8 mouse cellular contexts compared by ENCODE assay signal in the genomic region with DNA sequence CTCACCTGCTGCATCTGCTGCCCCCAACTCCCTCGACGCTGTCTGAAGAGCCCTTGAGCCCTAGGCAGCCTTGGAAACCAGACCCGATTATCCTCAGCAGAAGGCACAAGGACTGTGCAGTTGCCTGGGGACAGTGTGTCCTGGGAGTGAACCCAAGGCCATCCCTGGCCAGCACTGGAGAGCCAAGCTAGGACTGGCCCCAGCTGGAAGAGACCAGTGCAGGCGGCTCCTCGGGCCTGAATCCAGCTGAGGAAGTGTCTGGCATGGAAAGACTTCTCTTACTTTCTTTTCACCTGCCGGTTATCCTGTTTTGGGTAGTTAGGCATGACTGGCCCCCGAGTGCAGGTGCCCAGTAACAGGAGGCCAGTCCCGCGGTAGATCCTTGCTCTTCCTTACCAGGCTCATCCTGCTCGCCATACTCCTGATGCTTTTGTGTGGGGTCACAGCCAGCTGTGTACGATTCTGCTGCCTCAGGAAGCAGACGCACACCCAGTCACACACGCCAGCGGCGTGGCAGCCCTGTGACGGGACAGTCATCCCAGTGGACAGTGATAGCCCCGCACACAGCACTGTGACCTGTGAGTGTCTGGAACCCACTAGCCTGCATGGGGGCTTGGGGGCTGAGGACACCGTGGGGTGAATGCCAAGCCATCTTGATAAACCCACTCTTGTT. TPM values are rescaled to one million over a fixed set of nuclear protein-coding genes. Genes with fewer than 3 reads are reported as not detected.
DNase-seq lines count a peak whose midpoint lies in the region; ATAC-seq and TF ChIP-seq lines count a peak whose summit lies in the region.

No protein-coding gene starts in this region.

- H3K9me3 ChIP-seq in forebrain, embryonic 10.5 days: no peaks in the 10 kb centered on the region
- H3K9me3 ChIP-seq in forebrain, embryonic 14.5 days (replicated peaks; ENCODE audit: control insufficient read depth, low read length): no peaks in the 10 kb centered on the region
- no peaks in the 10 kb centered on the region for H3K9me3 ChIP-seq in stomach, postnatal 0 days (ENCODE audit: control insufficient read depth, low read length)

- no peak for DNase-seq in forebrain, embryonic 10.5 days (ENCODE audit: extremely low spot score, low spot score)
- DNase-seq in forebrain, embryonic 14.5 days (ENCODE audit: low spot score): no peak
- peak; percentile 72 for DNase-seq in ovary, adult 18-20 months (ENCODE audit: low spot score)
- DNase-seq in ovary, postnatal 10 days (ENCODE audit: low spot score): no peak
- peak; percentile 61 for DNase-seq in kidney, adult 18-20 months
- DNase-seq in stomach, postnatal 0 days (ENCODE audit: low spot score): no peak
- DNase-seq in spleen, adult 12 weeks (ENCODE audit: low spot score): no peak
- DNase-seq in spleen, postnatal 10 days (ENCODE audit: low spot score in 2 of 2): no peak

- H3K27me3 ChIP-seq in forebrain, embryonic 10.5 days (ENCODE audit: poor library complexity, severe bottlenecking): peaks cover 31% of the 10 kb centered on the region
- H3K27me3 ChIP-seq in forebrain, embryonic 14.5 days (replicated peaks; ENCODE audit: control insufficient read depth, insufficient read depth, low read length): no peaks in the 10 kb centered on the region
- no peaks in the 10 kb centered on the region for H3K27me3 ChIP-seq in stomach, postnatal 0 days (ENCODE audit: control insufficient read depth, insufficient read depth, low read length)

- no peak overlapping the region for H3K4me2 ChIP-seq in forebrain, embryonic 14.5 days (ENCODE audit: low read length)
- H3K4me2 ChIP-seq in stomach, postnatal 0 days (replicated peaks; ENCODE audit: low read depth): peak overlapping the region; percentile 53

- no peaks in the 10 kb centered on the region for H3K36me3 ChIP-seq in forebrain, embryonic 10.5 days (replicated peaks)
- no peaks in the 10 kb centered on the region for H3K36me3 ChIP-seq in forebrain, embryonic 14.5 days (ENCODE audit: control insufficient read depth, insufficient read depth, low read length)
- no peaks in the 10 kb centered on the region for H3K36me3 ChIP-seq in stomach, postnatal 0 days (ENCODE audit: control insufficient read depth, insufficient read depth, low read length)

- H3K27ac ChIP-seq in forebrain, embryonic 10.5 days: no peak overlapping the region
- H3K27ac ChIP-seq in forebrain, embryonic 14.5 days (ENCODE audit: low read depth, low read length): no peak overlapping the region
- no peak overlapping the region for H3K27ac ChIP-seq in stomach, postnatal 0 days (replicated peaks)

- TF ChIP-seq CTCF in stomach, postnatal 0 days (IDR thresholded peaks at IDR 0.05; ENCODE audit: low read depth): no peak

- ATAC-seq in forebrain, embryonic 14.5 days: no peak
- ATAC-seq in stomach, postnatal 0 days (ENCODE audit: low FRiP score, low TSS enrichment): no peak

- no peak for TF ChIP-seq EP300 in stomach, postnatal 0 days (optimal IDR thresholded peaks at IDR 0.05)

- 82% methylated on average over 18 of the region's 18 CpGs for WGBS in forebrain, embryonic 10.5 days
- 81% methylated on average over 18 of the region's 18 CpGs for WGBS in forebrain, embryonic 14.5 days
- WGBS in stomach, postnatal 0 days: 80% methylated on average over 18 of the region's 18 CpGs

- no peak overlapping the region for H3K9ac ChIP-seq in forebrain, embryonic 14.5 days (ENCODE audit: low read length)
- no peak overlapping the region for H3K9ac ChIP-seq in stomach, postnatal 0 days (ENCODE audit: low read length)

- peak overlapping the region; percentile 42; the same call in 1 of the 2 replicates for H3K4me3 ChIP-seq in forebrain, embryonic 10.5 days
- no peak overlapping the region for H3K4me3 ChIP-seq in forebrain, embryonic 14.5 days (ENCODE audit: low read depth, low read length)
- H3K4me3 ChIP-seq in stomach, postnatal 0 days (ENCODE audit: low read depth, low read length): no peak overlapping the region

- H3K4me1 ChIP-seq in forebrain, embryonic 10.5 days: peaks cover 16% of the 10 kb centered on the region
- peaks cover 7% of the 10 kb centered on the region for H3K4me1 ChIP-seq in forebrain, embryonic 14.5 days (ENCODE audit: control insufficient read depth, insufficient read depth, low read length)
- no peaks in the 10 kb centered on the region for H3K4me1 ChIP-seq in stomach, postnatal 0 days (replicated peaks; ENCODE audit: control insufficient read depth, insufficient read depth)

RNA-seq across cellular contexts. Expression of a gene that starts 0.8 kb away (rescaled TPM):
- polyA plus RNA-seq in forebrain, embryonic 10.5 days (2016; fragmentation: Nextera tagmentation; extraction: Ambion mirVana): not detected in 2 replicates
- 0.40 TPM in 1 of 2 replicates, not detected in the other for polyA plus RNA-seq in forebrain, embryonic 14.5 days (2014; fragmentation: Nextera tagmentation; extraction: Ambion mirVana)
- polyA plus RNA-seq in stomach, postnatal 0 days (2015; fragmentation: Nextera tagmentation; extraction: Ambion mirVana): 0.21 TPM in 1 of 2 replicates, not detected in the other

RNA-seq across cellular contexts. Expression of a gene that starts 21.4 kb away (rescaled TPM):
- polyA plus RNA-seq in forebrain, embryonic 10.5 days (2016; fragmentation: Nextera tagmentation; extraction: Ambion mirVana): 607 and 643 TPM in 2 replicates
- 1,105 and 1,139 TPM in 2 replicates for polyA plus RNA-seq in forebrain, embryonic 14.5 days (2014; fragmentation: Nextera tagmentation; extraction: Ambion mirVana)
- 263 and 272 TPM in 2 replicates for polyA plus RNA-seq in stomach, postnatal 0 days (2015; fragmentation: Nextera tagmentation; extraction: Ambion mirVana)

Comparison
In these comparisons a context has a peak if more than half of its experiments do, and no peak if none do; other contexts are left out.
1. DNase-seq: peak in ovary, adult 18-20 months (single experiment) and kidney, adult 18-20 months (single experiment); none in forebrain, embryonic 10.5 days (single experiment), forebrain, embryonic 14.5 days (single experiment), ovary, postnatal 10 days (single experiment), stomach, postnatal 0 days (single experiment), spleen, adult 12 weeks (single experiment) and spleen, postnatal 10 days (0 of 2).